Mouse (Mus musculus): ENCODE data around the gene Prkce. TPM values are rescaled to one million over a fixed set of nuclear protein-coding genes. Genes with fewer than 3 reads are reported as not detected.

Prkce gene
- polyA plus RNA-seq, 1 experiment = 5.0 TPM

DNA sequence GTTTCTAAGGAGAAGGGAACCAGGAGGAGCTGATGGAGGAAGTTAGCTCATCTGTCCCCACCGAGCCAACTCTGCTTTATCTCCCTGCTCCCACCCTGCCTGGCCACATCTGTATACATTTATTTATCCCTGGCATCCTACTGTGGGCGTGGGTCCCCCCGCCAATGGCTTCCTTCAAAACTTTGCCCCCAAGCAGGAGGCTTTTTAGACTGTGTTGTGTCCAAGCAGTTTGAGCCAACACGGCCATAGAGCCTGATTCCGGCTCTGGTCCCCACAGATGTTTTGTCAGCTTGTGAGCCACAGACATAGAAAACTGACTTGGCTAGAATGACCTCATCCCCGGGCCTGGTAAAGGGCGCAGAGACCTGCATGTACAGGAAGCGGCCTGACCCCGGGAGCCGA is 89.1 kb downstream of the Prkce start:
- TF ChIP-seq GATA1 (IDR thresholded peaks at IDR 0.05; ENCODE audit: low read length) = no peak

DNA sequence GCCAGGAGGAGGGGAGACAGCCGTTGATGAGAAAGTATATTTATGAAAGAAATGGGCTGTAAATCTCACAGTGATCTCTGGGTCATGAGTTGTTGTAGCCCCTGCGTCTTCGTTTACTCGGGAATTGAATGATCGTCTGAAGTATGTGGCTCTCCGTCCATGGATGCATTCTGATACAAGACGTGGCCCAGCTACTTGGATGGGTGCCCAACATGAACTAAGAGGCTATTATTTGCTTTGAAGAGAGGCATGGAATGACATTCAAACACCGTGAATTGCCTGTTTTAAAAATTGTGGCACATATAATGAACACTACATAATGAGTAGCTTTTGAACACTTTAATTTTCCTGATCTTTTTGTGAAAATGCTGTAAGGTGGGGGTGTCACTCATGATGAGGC is 93.5 kb downstream of the Prkce start:
- TF ChIP-seq GATA1 (IDR thresholded peaks at IDR 0.05; ENCODE audit: low read length) = no peak

DNA sequence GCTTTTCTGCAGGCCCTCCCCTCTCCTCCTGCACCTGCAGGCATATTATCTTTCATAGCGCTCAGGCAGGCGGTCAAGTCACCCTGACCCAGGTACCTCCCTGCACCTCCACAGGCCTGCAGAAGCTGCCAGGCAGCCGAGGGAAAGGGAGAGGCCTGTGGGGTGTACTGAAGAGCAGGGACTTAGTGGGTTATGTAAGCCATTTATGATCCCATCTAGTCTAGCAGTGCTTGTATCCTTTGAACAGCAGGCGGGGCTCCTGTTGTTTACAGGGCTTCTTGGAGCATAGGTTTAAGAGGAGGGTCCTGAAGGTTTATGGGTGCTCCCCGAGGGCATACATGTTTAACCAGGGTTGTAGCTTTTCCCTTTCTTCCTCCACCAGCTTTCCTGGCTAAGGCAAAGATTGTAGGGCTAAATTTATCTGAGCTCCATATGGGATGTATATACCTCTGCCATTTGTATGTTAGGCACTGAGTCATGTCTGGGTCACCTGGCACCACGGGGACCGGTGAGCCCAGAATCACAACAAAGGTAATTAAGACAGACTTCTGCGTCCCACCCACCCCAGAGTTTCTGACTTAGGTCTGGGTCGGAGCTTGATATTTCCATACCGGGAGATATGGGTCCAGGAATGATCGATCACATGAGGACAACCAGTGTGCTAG is 96.5 kb downstream of the Prkce start:
- TF ChIP-seq GATA1 (IDR thresholded peaks at IDR 0.05; ENCODE audit: low read length) = no peak

DNA sequence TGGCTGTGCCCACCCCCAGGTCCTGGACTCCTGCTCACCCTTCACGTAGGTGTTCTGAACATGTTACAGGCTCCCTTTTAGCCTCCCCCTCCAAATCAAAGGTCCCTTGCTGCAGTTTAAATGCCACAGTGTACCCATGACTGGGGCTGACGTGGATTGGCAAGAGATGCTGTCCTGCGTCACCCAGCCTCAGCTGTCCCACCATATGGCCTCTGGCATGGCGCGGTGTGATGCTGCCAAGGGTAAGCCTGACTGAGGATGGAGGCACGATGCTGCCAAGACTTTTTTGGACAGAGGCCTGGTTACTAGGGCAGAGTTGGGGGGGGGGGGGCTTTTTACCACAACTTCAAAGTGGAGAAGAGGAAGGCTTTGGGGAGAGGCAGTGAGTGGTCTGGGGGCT is 98.5 kb downstream of the Prkce start:
- no peak for TF ChIP-seq GATA1 (IDR thresholded peaks at IDR 0.05; ENCODE audit: low read length)

DNA sequence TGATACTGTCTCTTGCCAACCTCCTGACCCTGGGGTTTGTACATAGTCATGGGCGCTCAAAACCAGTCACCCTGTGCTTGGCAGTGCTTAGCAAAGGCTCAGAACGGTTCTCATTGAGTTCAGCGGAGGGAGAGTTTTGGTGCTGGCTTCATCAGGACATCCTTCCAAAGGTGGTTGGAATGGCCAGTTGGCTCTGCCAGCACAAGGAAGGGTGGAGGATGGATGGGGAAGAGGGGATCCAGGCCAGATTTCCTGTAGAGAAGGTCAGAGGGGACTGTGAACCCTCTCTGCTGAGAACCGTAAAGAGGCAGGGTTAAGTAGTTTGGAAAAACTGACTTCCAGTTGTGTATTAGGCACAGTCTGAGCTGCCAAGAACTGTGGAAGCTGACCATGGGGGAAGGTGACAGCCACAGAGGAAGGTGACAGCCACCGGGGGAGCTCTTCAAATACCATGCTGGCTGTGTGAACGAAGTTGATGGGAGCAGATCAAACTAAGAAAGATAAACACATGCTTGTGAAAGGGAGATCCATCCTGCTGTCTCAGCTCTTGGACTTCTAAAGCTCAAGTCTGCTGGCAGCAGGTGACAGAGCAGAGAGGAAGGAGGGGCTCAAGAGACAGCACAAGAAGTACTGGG is 99.7 kb downstream of the Prkce start:
- TF ChIP-seq GATA1 (IDR thresholded peaks at IDR 0.05; ENCODE audit: low read length) = no peak

DNA sequence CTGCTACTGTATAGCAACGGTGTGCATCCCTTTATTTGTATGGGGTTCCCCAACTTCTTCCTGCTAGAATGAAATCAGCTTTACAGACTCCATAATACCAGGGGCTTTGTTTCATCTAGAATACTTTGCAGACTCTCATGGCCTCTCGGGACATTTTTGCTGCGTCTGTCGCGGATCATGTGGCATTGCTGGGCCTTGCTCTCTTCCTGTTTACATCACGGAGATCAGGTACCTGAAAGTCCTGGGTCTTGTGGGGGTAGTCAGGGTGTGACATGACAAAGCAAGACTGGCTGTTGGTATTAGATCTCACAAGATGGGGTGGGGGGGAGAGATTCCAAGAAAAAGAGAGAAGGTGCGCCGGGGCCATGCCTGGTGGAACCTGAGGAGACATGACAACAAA is 102.1 kb downstream of the Prkce start:
- no peak for TF ChIP-seq GATA1 (IDR thresholded peaks at IDR 0.05; ENCODE audit: low read length)

DNA sequence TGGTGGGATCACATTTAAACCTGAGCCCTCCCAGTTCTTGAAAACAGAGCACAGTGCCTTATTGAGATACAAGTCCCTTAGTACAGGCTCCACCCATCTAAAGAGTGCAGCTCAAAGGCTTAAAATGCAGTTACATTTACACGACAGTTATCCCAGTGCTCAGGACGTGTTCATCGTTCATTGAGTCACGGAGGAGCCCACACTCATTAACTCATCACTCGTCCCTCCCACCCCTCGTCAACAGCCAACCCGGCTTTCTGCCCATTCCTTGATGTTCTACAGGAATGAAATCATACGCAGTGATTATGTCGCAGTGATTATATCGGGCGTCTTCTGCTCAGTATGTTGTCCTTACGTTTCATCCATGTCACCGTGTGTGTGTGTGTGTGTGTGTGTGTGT is 102.9 kb downstream of the Prkce start:
- no peak for TF ChIP-seq GATA1 (IDR thresholded peaks at IDR 0.05; ENCODE audit: low read length)

DNA sequence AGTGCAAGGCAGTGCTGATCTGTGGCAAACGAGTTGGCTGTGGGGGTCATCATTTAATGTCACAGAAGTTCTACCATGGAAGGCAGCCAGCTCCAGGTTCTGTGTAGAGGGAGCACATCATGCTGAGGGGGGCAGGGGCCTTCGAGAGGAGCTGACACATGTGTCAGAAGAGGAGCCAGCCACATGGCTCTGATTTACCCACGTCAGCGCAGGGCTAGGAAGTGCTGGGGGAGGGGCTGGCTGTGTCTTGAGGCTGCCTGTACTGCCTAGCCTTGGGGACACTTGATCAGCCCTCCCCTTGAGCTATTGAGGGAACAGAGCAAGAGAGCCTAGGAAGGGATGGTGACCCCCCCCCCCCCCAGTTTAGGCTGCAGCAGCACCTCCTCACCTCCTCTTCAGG is 103.7 kb downstream of the Prkce start:
- no peak for TF ChIP-seq GATA1 (IDR thresholded peaks at IDR 0.05; ENCODE audit: low read length)

DNA sequence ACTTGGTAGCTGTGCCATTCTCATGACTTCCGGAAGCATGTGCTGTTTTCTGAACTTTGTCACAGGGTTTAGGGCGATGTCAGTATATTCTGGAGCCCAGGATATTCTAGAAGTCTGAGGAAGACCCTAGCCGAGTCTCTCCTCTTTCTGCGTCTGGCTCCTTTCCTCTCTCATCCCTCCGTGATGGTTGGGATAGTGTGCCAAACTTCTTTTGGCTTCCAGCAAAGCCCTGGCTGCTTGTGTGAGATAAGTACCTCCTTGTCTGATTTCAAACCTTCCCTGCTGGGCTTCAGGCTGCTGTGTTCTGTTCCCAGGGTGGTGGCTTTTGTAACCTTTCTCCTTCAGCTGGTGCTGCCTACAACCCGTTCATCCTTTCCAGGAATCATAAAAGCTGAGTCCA is 105.4 kb downstream of the Prkce start:
- no peak for TF ChIP-seq GATA1 (IDR thresholded peaks at IDR 0.05; ENCODE audit: low read length)

DNA sequence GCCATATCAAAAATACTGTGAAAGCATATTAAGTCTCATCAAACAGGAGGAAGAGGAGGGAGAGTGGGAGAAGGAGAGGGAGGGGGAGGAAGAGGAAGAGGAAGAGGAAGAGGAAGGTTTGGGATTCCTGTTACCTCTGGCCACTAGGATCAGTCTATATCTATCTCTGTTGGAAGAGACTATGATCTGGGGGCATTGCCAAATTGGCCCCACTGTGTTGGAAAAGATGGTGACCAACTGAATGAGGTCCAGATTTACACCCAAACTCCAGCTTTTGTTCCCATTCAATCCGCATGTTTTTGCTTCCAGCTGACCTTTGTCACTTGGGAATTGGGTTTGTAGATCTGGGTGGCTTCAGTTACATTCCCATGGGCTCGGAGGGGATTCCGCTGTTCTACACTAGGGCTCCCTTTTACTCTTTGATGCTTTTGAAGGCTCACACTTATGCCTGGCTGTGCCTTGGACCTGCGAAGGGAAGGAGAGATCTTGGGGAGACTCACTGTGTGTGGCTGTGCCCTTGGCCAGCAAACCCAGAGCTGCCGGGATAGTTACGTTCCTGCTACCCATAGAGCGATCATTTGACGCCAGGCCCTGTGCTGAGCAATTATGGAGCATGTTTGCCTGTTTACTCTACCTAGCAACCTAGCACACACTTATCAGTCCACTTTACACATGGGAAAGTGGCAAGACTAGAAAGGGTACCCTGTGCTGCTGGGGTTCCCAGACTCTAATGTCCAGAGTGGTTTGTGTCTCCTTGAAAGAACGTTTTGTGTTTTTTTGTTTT is 106.2 kb downstream of the Prkce start:
- no peak for TF ChIP-seq GATA1 (IDR thresholded peaks at IDR 0.05; ENCODE audit: low read length)

DNA sequence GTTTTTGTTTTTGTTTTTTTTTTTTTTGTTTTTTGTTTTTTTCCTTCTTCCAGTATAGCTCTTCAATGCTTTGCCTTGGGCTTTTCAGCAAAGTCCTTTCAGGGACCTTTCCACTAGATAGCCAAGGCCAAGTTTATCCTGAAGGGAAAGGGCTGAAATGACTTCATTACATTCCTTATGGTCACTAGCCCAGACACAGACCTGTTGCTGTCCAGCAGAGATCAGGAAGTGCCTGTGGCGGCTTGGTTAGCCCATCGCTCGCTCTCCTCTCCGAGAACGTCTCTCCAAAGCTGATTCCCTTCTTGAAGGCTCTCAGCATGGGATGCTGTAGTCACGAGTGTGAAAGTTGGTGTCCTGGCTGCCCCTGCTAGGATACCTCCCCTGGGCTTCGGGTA is 106.8 kb downstream of the Prkce start:
- TF ChIP-seq GATA1 (IDR thresholded peaks at IDR 0.05; ENCODE audit: low read length) = no peak

DNA sequence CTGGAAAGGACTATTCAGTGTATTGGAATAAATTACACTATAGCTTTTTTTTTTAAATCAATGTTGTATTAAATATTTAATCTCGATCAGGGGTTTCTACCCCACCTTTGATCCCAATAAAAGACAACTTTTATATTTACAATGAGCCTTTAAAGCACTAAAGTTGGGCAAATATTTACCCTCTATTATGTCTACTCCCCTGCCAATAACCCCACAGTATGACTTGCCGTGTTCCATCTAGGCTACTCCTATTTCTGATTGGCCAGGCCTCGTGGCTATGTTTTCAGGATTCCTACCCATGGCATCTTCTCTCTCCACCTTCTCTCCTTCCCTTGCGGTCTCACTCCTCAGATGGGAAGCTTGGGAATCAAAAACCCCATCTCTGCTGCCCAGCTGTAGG is 108.8 kb downstream of the Prkce start:
- no peak for TF ChIP-seq GATA1 (IDR thresholded peaks at IDR 0.05; ENCODE audit: low read length)

DNA sequence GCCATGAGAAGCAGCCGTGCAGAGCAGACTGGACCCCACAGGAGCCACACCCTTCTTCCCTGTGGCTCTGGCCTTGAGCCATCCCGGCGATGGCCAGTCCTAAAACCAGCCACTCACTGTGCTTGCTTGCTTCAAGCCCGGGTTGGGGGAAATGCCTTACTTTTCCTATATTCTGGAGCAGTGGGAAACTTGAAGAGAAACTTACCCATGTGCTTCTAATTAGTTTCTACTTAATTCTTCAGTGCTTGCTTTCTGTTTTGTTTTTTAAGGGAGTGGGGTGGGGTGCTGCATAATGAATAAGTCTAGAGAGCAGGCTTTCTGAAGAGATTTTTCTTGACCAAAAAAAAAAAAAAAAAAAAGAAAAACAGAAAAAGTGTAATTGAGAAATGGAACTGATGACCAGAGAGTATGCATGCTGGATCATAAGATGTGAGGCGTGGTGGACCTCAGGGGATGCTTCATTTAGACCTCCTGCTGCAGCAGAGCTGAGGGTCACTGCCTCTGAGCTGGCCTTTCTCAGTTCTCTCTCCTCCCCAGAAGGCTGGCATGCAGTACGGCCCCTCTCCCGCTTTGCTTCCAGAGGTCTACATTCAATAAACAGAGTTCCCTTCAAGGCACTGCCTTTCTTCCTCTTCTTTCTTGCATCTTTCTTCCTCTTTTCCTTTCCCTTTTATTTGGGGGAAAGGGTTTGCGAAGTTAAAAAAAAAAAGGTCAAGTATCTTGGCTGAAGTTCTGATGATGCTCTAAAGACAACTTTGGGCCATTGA is 109.6 kb downstream of the Prkce start:
- no peak for TF ChIP-seq GATA1 (IDR thresholded peaks at IDR 0.05; ENCODE audit: low read length)

DNA sequence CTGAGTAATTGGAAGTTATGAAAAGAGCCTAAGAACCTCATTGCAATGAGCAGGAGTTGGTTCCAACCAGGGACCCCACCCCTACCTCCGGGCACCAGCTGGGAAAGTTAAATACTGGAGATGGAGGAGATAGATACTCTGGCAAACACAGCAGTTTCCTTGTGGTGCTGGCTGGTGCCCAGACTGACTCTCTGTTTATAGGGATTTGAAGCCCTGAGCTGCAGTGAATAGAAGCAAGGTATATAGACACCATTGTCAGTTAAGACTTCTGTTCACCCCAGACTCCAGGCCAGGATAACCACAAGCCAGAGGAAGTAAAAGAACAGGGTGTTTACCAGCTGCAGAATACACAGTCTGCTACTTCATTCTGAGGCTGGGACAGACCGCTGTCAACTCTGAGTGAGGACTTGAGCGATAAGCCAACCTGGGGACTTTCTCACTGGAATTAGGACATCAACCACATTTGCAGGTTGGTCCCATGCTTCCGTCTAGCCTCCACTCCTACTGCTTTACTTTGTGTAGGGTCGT is 110.5 kb downstream of the Prkce start:
- no peak for TF ChIP-seq GATA1 (IDR thresholded peaks at IDR 0.05; ENCODE audit: low read length)

DNA sequence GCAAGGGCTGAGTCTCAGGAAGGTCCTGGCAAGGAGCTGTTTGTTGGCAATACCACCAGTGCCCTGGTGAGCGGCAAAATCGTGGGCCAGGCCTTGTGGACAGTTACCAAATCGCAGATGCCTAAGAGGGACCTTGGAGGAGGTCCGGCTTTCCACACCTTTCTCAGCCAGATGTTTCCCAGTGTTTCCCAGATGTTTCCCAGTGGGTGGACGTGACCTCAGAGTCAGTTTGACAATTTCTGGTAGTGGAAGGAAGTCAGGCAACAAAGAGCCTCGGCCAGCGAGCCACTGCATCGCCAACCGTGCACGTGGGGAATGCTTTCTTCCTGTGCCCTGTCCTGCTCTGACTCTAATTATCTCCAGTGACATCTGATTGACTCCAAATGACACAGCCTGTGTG is 112.2 kb downstream of the Prkce start:
- no peak for TF ChIP-seq GATA1 (IDR thresholded peaks at IDR 0.05; ENCODE audit: low read length)

DNA sequence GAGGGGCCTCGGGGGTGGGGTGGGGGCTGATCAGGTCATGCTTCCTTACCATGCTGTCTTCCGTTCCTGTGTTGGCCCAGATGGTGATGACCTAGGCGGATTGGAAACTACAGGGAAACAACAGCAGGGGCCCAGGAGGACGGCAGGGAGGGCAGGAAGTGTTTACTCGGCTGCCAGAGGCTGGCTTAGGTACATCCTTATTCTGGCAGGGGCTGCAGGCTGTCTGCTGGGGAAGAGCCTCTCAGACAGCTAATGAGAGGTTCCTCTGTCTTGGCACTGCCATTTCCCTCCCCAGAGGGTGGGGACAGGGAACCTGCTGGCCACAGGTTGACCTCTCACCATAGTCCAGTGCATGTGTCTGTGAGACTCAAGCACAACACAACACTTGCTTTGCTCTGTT is 116.2 kb downstream of the Prkce start:
- no peak for TF ChIP-seq GATA1 (IDR thresholded peaks at IDR 0.05; ENCODE audit: low read length)
